Mouse (Mus musculus) cerebellum, adult 2 months (tissue): ENCODE results near the gene Ttf1. TPM values are rescaled to one million over a fixed set of nuclear protein-coding genes. Genes with fewer than 3 reads are reported as not detected.

ENCODE experiments used
- DNase-seq, 2 experiments: peaks; one replicate each; pipeline ENCODE4 v3.0.0; 2021
- H3K27ac ChIP-seq: fragments of 200-500 bp; 2 replicates; pipeline ENCODE4 v1.5.1; 2012; ENCODE audit warnings: low read length, control low read depth, inconsistent platforms; ENCODE audit not compliant: insufficient read depth
- H3K27me3 ChIP-seq: fragments of 200-500 bp; 2 replicates; pipeline ENCODE4 v1.6.1; 2012; ENCODE audit warnings: inconsistent platforms, mild to moderate bottlenecking, low read length, moderate library complexity; ENCODE audit not compliant: control insufficient read depth, insufficient read depth
- H3K4me1 ChIP-seq: fragments of 200-500 bp; 2 replicates; pipeline ENCODE4 v1.6.1; 2011; ENCODE audit warnings: low read length; ENCODE audit not compliant: control insufficient read depth, insufficient read depth
- H3K4me3 ChIP-seq: fragments of 200-500 bp; replicated peaks from 2 replicates; pipeline ENCODE3; 2011; ENCODE audit warnings: mild to moderate bottlenecking, low read depth, low read length, control low read depth; ENCODE audit not compliant: insufficient read depth
- CTCF ChIP-seq: fragments of 200-500 bp; IDR thresholded peaks from 2 replicates; pipeline ENCODE4 v1.5.1; 2011; ENCODE audit warnings: low read depth, mild to moderate bottlenecking, control low read depth, low read length, moderate library complexity, borderline replicate concordance; ENCODE audit not compliant: insufficient read depth
- POLR2A ChIP-seq: fragments of 200-500 bp; IDR thresholded peaks from 2 replicates; pipeline ENCODE4 v1.6.1; 2011; ENCODE audit warnings: low read length, control low read depth, borderline replicate concordance; ENCODE audit not compliant: insufficient read depth
- WGBS: fragments of 180-500 bp; shearing (Covaris S2); methylation state at CpG from one replicate; pipeline ENCODE4 v1.1.7; 2018; 5-methylcytosine and 5-hydroxymethylcytosine counted together
- polyA plus RNA-seq: library from polyadenylated mRNA; depleted of rRNA; stranded (reverse); fragments of >200 nt; gene quantifications from 2 replicates; pipeline ENCODE4 v1.2.3, GENCODE M21; 2012; rRNA removed

Ttf1 gene
- polyA plus RNA-seq, 1 experiment: 16.1 TPM

GRCm38 (mm10) chr2:29123907-29124569 lies 64.0 kb downstream of the Ttf1 start, which contains the start of gene Setx:
TSS of gene Setx (plus strand) at chr2:29124181.
- peaks cover 3% of the 10 kb centered on the region for H3K4me1 ChIP-seq
- peak within 1 kb of the TSS; percentile 69 for H3K27ac ChIP-seq
- TF ChIP-seq POLR2A: no peak
- TF ChIP-seq CTCF: no peak
- 55% methylated on average over 14 of the region's 14 CpGs for WGBS
- H3K4me3 ChIP-seq: peak within 1 kb of the TSS; percentile 79
- H3K27me3 ChIP-seq: no peaks in the 10 kb centered on the region
- peak; percentile 22 to 32 for DNase-seq

- peak overlapping the region; percentile 35; the same call in 1 of the 2 replicates for H3K27ac ChIP-seq
- 0% methylated on average over 23 of the region's 24 CpGs for WGBS
- peak overlapping the region; percentile 79 for H3K4me3 ChIP-seq
- H3K4me1 ChIP-seq: peaks cover 3% of the 10 kb centered on the region
- TF ChIP-seq POLR2A (0 out of 2 replicates have a peak, but pooled peaks have one; percentile 39), CTCF (no peak)
- no peak for DNase-seq
- no peaks in the 10 kb centered on the region for H3K27me3 ChIP-seq
Observed at GRCm38 (mm10) chr2:29124571-29124935, 64.5 kb downstream of the Ttf1 start.

- DNase-seq: peak; percentile 99
- TF ChIP-seq CTCF (no peak), POLR2A (peak; percentile 34; the same call in 1 of the 2 replicates)
- Histone ChIP-seq H3K27ac (peak overlapping the region; percentile 69), H3K27me3 (no peaks in the 10 kb centered on the region), H3K4me1 (peaks cover 3% of the 10 kb centered on the region), H3K4me3 (peak overlapping the region; percentile 79)
- WGBS: under 1% methylated on average over 81 of the region's 81 CpGs
Observed at GRCm38 (mm10) chr2:29124936-29125701, 65.1 kb downstream of the Ttf1 start.

GRCm38 (mm10) chr2:29130118-29130899 lies 70.2 kb downstream of the Ttf1 start:
- H3K27ac ChIP-seq: no peak overlapping the region
- H3K4me1 ChIP-seq: peaks cover 3% of the 10 kb centered on the region
- TF ChIP-seq POLR2A (no peak), CTCF (no peak)
- H3K4me3 ChIP-seq: no peak overlapping the region
- no peak for DNase-seq
- WGBS: 91% methylated on average over 7 of the region's 7 CpGs
- H3K27me3 ChIP-seq: no peaks in the 10 kb centered on the region

- no peak for DNase-seq
- Histone ChIP-seq H3K27ac (no peak overlapping the region), H3K27me3 (no peaks in the 10 kb centered on the region), H3K4me1 (no peaks in the 10 kb centered on the region), H3K4me3 (no peak overlapping the region)
- TF ChIP-seq CTCF: no peak
- TF ChIP-seq POLR2A: no peak
Observed at GRCm38 (mm10) chr2:29135161-29135560, 75.1 kb downstream of the Ttf1 start.

Other genes starting within 250 kb of the Ttf1 start
- gene Gtf3c4, start 219.9 kb upstream of the Ttf1 start, polyA plus RNA-seq: 15.5 and 15.7 TPM in 2 replicates
- gene Ddx31, start 219.9 kb upstream of the Ttf1 start, polyA plus RNA-seq: 5.8 and 6.4 TPM in 2 replicates
- gene Barhl1, start 143.6 kb upstream of the Ttf1 start, polyA plus RNA-seq: 12.0 and 12.6 TPM in 2 replicates
- 0.38 and 0.41 TPM in 2 replicates for gene Cfap77, start 5.2 kb upstream of the Ttf1 start, polyA plus RNA-seq
- 16.8 and 17.3 TPM in 2 replicates for gene Setx, start 63.9 kb downstream of the Ttf1 start, polyA plus RNA-seq
- gene Ntng2, start 192.7 kb downstream of the Ttf1 start, polyA plus RNA-seq: 25.7 and 26.0 TPM in 2 replicates